Mouse (Mus musculus) forebrain, embryonic 16.5 days (tissue): ENCODE measurements around the gene Wdr1. TPM values are rescaled to one million over a fixed set of nuclear protein-coding genes. Genes with fewer than 3 reads are reported as not detected.

Experiments used
- ATAC-seq: fragments of 200-750 bp; cut with Nextera tagmentation; 2 replicates; pipeline ENCODE4 v1.8.0; 2017; ENCODE audit warnings: mild to moderate bottlenecking, moderate library complexity
- H3K27ac ChIP-seq: fragments of 300-500 bp; sonication (generic); 2 replicates; pipeline ENCODE4 v1.5.1; 2014; ENCODE audit warnings: low read length, control low read depth
- H3K27me3 ChIP-seq: fragments of 300-500 bp; sonication (generic); replicated peaks from 2 replicates; pipeline ENCODE4 v1.6.1; 2014; ENCODE audit warnings: low read length; ENCODE audit not compliant: control insufficient read depth, insufficient read depth
- H3K36me3 ChIP-seq: fragments of 300-500 bp; sonication (generic); 2 replicates; pipeline ENCODE4 v1.6.1; 2014; ENCODE audit not compliant: control insufficient read depth, insufficient read depth
- H3K4me1 ChIP-seq: fragments of 300-500 bp; sonication (generic); replicated peaks from 2 replicates; pipeline ENCODE4 v1.6.1; 2014; ENCODE audit warnings: low read length; ENCODE audit not compliant: control insufficient read depth, insufficient read depth
- H3K4me2 ChIP-seq: fragments of 300-500 bp; sonication (generic); 2 replicates; pipeline ENCODE4 v1.6.1; 2014; ENCODE audit warnings: mild to moderate bottlenecking, low read length, control low read depth
- H3K4me3 ChIP-seq: fragments of 300-500 bp; sonication (generic); replicated peaks from 2 replicates; pipeline ENCODE4 v1.5.1; 2014; ENCODE audit warnings: mild to moderate bottlenecking, low read length, control low read depth
- H3K9ac ChIP-seq: fragments of 300-500 bp; sonication (generic); replicated peaks from 2 replicates; pipeline ENCODE4 v1.6.1; 2014; ENCODE audit warnings: low read depth, low read length, control low read depth
- H3K9me3 ChIP-seq: fragments of 300-500 bp; sonication (generic); 2 replicates; pipeline ENCODE4 v1.6.1; 2016; ENCODE audit warnings: low read length; ENCODE audit not compliant: control insufficient read depth
- WGBS: fragments of 180-500 bp; shearing (Covaris S2); extraction: QIAGEN DNeasy Blood & Tissue Kit; methylation state at CpG from one replicate; pipeline ENCODE4 v1.1.7; 2014; 5-methylcytosine and 5-hydroxymethylcytosine counted together
- polyA plus RNA-seq: library from polyadenylated mRNA; unstranded; fragments of >200 nt; fragmentation: Nextera tagmentation; extraction: Ambion mirVana; gene quantifications from 2 replicates; pipeline ENCODE4 v1.2.1, GENCODE M21; 2015

The Wdr1 gene
- polyA plus RNA-seq, 1 experiment from 2014 or later, result 193 TPM

DNA sequence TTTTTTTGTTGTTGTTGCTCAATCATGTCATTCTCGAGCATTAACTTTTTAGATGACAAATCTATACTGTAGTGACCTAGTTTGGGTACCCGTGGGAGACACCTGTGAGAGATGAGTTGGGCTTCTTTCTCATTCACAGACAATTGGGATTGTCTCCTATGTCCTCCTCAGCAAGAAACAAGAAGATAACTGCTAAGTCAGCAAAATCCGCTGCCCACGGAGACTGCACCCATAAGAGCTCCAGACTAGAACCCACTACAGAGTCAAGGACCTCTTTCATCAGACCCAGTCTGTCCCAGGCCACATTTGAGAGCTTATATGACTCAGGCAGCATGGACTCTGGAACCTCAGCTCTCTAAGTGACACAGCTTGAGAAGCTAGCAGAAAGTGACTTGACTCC, 73.3 kb downstream of the Wdr1 start:
- H3K9me3 ChIP-seq, result no peaks in the 10 kb centered on the region
- H3K4me2 ChIP-seq, result no peak overlapping the region
- no peak overlapping the region for H3K9ac ChIP-seq
- 90% methylated on average over 4 of the region's 4 CpGs for WGBS
- H3K27ac ChIP-seq, result no peak overlapping the region
- no peaks in the 10 kb centered on the region for H3K27me3 ChIP-seq
- no peak overlapping the region for H3K4me3 ChIP-seq
- ATAC-seq, result no peak
- H3K4me1 ChIP-seq, result no peaks in the 10 kb centered on the region
- H3K36me3 ChIP-seq, result no peaks in the 10 kb centered on the region

DNA sequence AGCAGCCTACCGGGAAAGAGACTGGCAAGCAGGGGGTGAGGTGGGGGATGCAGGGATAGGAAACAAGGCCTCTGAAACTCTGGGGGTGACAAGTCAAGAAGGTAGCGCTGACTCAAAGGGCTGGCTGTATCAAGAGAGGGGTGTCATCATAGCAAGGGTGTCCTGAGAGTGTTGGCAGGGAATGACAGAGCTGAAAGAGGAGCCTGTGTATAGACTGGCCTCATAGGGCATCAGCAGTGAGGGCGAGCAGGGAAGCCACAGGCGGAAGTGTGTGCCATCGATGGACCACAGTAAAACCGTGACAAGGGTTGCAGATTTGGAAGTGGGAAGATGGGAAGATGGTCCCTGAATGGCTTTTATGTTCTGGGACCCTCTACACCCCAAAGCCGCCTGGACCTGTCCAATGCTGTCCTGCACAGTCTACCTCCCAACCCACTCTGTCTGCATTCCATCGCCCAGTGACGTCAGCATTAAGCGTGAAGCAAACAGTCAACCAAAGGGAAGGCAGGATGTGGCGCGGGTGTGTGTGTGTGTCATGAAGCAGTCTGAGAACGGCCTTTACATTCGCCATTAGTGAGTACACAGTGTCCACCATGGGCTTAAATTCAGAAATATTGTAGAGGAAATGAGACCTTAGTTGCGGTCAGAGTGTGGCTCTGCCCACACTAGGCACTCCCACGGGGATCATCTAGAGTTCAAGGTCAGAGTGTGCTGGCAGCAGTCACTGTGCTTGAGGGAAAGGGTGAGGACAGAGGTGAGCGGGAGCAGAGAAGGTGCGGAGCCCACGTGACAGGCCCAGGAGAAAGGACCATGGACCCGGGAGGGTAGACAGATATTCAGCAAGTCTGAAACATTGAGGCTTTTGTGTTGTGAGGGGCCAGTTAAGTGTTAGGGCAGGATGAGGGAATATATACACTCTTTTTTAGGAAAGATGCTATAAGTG, 74.1 kb downstream of the Wdr1 start:
- no peaks in the 10 kb centered on the region for H3K4me1 ChIP-seq
- no peak overlapping the region for H3K27ac ChIP-seq
- no peaks in the 10 kb centered on the region for H3K27me3 ChIP-seq
- no peaks in the 10 kb centered on the region for H3K9me3 ChIP-seq
- H3K4me2 ChIP-seq, result no peak overlapping the region
- 86% methylated on average over 20 of the region's 20 CpGs for WGBS
- H3K9ac ChIP-seq, result no peak overlapping the region
- H3K36me3 ChIP-seq, result no peaks in the 10 kb centered on the region
- no peak for ATAC-seq
- no peak overlapping the region for H3K4me3 ChIP-seq

- Histone ChIP-seq H3K27ac (no peak overlapping the region), H3K4me1 (no peaks in the 10 kb centered on the region), H3K4me3 (no peak overlapping the region), H3K36me3 (no peaks in the 10 kb centered on the region), H3K4me2 (no peak overlapping the region), H3K9ac (no peak overlapping the region), H3K9me3 (no peaks in the 10 kb centered on the region), H3K27me3 (no peaks in the 10 kb centered on the region)
- ATAC-seq, result no peak
- WGBS, result 61% methylated on average over 6 of the region's 6 CpGs
Measured at GRCm38 (mm10) chr5:38488026-38488425, 75.0 kb downstream of the Wdr1 start.

DNA sequence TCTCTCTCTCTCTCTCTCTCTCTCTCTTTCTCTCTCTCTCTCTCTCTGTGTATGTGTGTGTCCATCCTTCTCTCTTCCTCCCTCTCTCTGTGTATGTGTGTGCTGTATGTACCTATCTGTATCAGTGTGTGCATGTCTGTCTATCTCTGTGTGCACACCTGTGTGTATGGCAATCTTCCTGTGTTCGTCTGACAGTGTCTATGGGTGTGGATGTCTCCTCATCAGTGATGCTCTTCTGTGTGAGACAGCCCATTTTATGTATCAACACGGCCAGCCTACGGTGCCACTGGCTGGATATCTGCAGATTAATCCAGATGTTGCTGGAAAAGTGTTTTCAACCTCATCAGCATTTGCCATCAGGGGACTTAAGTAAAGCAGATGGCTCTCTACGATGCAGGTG, 75.8 kb downstream of the Wdr1 start:
- H3K36me3 ChIP-seq, result no peaks in the 10 kb centered on the region
- no peak overlapping the region for H3K27ac ChIP-seq
- no peak for ATAC-seq
- no peak overlapping the region for H3K4me2 ChIP-seq
- WGBS, result 88% methylated on average over 4 of the region's 4 CpGs
- H3K27me3 ChIP-seq, result no peaks in the 10 kb centered on the region
- H3K4me1 ChIP-seq, result no peaks in the 10 kb centered on the region
- no peaks in the 10 kb centered on the region for H3K9me3 ChIP-seq
- no peak overlapping the region for H3K4me3 ChIP-seq
- no peak overlapping the region for H3K9ac ChIP-seq

- 83% methylated on average over 4 of the region's 4 CpGs for WGBS
- Histone ChIP-seq H3K36me3 (no peaks in the 10 kb centered on the region), H3K9ac (no peak overlapping the region), H3K4me1 (no peaks in the 10 kb centered on the region), H3K27me3 (no peaks in the 10 kb centered on the region), H3K27ac (no peak overlapping the region), H3K4me2 (no peak overlapping the region), H3K4me3 (no peak overlapping the region), H3K9me3 (no peaks in the 10 kb centered on the region)
- no peak for ATAC-seq
Measured at GRCm38 (mm10) chr5:38485946-38486345, 77.1 kb downstream of the Wdr1 start.

DNA sequence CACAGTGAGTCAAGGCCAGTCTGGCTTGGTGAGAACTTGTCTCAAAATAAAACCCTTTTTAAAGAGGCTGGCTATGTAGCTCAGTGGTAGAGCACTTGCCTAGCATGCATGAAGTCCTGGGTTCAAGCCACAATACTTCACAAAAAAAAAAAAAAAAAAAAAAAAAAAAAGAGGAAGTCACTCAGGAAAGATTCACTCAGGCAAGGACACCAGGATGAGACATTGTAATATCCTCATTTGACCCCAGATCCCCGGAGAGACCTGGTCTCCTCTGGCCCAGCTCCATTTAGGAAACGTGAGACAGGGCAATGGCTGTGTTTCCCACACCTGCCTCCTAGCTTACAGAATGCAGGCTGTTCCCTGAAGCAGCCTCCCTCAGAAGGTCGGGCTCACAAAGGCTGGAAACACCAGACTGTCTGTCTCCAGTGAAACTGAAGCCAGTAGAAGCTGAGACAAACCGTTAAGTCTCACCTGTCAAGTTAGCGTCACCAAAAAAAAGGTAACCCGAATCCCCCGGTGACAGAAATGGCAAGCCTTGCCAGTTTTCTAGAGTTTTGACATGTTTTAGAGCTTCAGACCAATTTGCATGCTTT, 79.4 kb downstream of the Wdr1 start:
- H3K4me2 ChIP-seq, result no peak overlapping the region
- H3K27ac ChIP-seq, result no peak overlapping the region
- ATAC-seq, result no peak
- H3K4me3 ChIP-seq, result no peak overlapping the region
- H3K4me1 ChIP-seq, result peaks cover 13% of the 10 kb centered on the region
- no peaks in the 10 kb centered on the region for H3K9me3 ChIP-seq
- H3K9ac ChIP-seq, result no peak overlapping the region
- no peaks in the 10 kb centered on the region for H3K36me3 ChIP-seq
- WGBS, result 56% methylated on average over 7 of the region's 7 CpGs
- H3K27me3 ChIP-seq, result no peaks in the 10 kb centered on the region

DNA sequence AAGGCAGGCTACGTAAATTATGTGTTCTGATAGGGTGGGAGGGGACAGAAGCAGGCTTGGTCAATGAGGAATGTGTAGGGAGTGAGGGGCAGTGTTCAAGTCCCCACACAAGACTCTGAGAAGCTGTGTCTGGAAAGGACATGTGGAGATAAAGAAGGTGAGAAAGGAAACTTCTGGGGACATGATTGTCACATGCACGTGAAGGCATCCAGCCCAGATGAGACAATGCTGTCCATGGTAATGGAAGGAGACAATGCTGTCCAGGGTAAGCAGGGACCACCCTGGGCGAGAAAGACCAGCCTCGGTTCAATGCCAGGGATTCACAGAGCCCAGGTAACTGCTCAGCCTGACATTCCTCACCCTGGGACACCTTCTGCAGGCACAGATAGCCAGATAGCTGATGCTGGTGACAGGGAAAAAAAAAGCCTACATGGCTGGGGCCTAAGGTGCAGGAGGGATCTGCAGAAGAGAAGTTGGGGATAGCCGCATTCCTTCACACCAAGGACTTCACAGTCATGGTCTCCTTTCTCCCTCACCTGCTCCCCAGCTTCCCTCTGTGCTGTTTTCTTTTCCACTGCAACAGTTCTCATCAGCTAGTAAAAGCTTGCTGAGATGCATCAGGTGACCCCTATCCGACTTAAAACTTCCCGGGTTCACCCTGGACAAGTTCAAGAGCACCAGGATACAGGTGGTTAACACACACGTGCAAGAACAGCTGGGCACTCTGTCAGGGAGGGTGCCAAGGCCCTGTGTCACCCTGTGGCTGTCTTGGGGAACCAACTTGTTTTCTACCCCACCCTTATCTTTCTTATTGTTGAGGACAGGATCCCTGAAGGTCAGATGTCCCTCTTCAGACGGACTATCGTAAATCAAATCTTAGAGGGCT, 82.0 kb downstream of the Wdr1 start:
- H3K36me3 ChIP-seq, result no peaks in the 10 kb centered on the region
- no peak overlapping the region; the same call in 1 of the 2 replicates for H3K4me2 ChIP-seq
- ATAC-seq, result no peak

DNA sequence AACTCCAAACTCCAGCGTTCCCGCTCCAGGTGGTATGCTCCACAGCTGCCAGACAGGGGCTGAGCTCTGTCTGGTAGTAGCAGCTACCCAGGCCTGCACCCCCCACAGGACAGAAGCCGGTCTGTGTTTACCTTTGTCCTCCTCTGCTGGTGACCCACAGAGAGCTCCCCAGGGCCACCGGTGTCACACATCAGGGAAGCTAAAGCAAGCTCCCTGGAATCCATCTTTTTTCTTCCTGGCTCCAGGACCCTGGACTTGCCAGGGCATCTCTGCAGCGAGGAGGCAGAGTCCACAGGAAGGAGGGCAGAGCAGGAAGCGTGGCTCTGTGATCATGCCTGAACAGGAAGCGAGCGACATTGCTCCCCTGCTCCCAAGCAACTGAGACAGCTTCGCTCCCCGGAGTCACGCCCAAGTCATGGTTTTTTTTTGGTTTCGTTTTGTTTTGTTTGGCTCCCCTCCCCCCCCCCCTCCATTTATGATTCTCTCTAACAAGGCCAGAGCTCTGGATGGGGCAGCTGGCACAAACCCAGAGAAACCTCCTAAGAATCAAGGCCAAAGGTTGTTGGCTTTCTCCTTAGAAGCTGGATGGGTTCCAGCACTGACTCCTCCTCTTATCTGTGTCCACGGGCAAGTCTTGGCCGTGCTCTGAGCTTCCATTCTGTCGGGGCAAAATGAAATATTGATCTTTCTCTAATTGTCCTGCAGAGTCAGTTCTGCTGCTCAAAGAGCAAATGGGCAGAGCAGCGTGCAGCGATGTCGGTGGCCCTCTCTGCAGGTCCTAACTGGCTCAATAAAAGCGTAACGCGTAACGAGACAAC, 82.9 kb downstream of the Wdr1 start:
- Histone ChIP-seq H3K27ac (no peak overlapping the region), H3K36me3 (no peaks in the 10 kb centered on the region)
- peak; percentile 50 for ATAC-seq

More for the DNA sequence above, 82.0 kb downstream of the Wdr1 start:
- Histone ChIP-seq H3K9me3 (no peaks in the 10 kb centered on the region), H3K4me3 (no peak overlapping the region), H3K27ac (no peak overlapping the region), H3K27me3 (no peaks in the 10 kb centered on the region), H3K4me1 (peaks cover 13% of the 10 kb centered on the region), H3K9ac (no peak overlapping the region)
- WGBS, result 85% methylated on average over 10 of the region's 10 CpGs

More for the DNA sequence above, 82.9 kb downstream of the Wdr1 start:
- peak overlapping the region; percentile 34 for H3K4me2 ChIP-seq
- no peaks in the 10 kb centered on the region for H3K27me3 ChIP-seq
- no peaks in the 10 kb centered on the region for H3K9me3 ChIP-seq
- H3K4me1 ChIP-seq, result peaks cover 13% of the 10 kb centered on the region
- peak overlapping the region; percentile 13 for H3K4me3 ChIP-seq
- peak overlapping the region; percentile 29 for H3K9ac ChIP-seq
- WGBS, result 23% methylated on average over 22 of the region's 22 CpGs
